Mouse (Mus musculus) layer of hippocampus, adult 9-11 months (tissue): ENCODE measurements around the gene Mgat5.

Experiments
- DNase-seq: peaks from one replicate; pipeline ENCODE4 v3.0.0; 2022

Gene Mgat5

DNA sequence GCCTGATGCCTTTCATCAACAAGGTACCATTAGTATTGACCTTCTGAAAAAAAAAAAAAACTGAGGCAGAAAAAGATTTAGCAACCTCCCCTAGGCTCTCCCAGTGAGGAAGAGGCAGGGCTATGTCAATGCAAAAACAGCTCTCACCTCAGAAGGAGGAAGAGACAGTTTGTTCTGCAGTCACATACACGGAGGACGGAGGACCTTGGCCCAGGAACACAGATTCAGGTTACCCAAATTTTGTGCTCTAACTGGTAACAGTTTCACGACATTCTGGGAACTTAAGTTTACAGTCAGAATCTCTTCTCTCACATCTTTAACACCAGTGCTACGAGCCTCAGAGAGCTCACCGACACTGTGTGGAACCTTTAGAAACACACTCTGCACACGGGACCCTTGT is 307.9 kb downstream of the Mgat5 start:
- DNase-seq, result no peak

GRCm38 (mm10) chr1:127513140-127513539 is 308.3 kb downstream of the Mgat5 start:
- no peak for DNase-seq

GRCm38 (mm10) chr1:127513664-127514063 is 308.8 kb downstream of the Mgat5 start:
- DNase-seq, result no peak

- no peak for DNase-seq
Measured at GRCm38 (mm10) chr1:127514479-127514878, 309.7 kb downstream of the Mgat5 start.

DNA sequence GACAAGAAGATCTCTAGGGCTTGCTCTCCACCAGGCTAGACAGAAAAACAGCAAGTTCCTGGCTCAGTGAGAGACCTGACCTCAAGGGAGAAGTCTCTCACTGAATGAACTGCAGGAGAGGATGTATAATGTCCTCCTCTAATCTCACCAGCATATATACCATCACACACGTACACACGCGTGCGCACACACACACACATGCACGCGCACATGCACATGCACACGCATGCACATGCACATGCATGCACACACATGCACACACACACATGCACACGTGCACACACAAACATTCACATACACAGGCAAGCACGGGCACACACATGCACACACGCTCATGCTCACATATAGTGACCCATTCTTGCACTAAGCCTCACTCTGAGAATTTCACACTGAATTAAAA is 310.1 kb downstream of the Mgat5 start:
- DNase-seq, result no peak

- no peak for DNase-seq
Measured at GRCm38 (mm10) chr1:127523364-127523763, 318.5 kb downstream of the Mgat5 start.

DNA sequence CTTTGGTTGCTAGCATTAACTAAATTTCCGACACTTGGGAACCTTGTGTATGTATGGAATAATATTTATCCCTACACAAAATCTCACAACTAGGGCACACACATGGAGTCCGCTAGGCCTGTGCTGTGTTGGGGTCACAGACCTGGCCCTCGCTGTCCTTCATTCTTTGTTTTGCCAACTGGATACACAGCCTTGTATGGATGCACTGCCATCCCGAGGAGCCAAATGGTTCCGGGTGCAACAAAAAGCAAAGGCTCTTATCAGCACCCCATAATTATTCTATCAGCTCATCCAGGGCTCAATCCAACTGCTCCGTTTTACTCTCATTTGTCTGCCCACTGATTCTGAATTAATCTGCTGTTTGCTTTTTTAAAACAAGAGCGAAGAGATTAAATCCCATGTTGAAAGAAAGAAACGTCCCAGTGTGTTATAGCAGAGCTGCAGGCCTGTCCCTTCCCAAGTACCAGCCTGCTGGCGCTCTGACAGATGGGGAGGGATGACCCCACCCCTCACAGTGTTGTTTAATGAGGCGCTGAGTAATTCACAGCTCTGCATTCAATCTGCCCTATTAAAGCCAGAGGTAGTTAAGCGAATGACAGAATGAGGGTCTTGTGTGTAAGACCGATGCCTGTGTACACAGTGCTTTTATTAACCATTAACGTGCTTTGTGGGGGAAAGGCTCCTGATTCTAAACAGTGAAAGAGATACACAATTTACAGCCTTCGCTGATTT is 326.2 kb downstream of the Mgat5 start:
- DNase-seq, result peak; percentile 31

DNA sequence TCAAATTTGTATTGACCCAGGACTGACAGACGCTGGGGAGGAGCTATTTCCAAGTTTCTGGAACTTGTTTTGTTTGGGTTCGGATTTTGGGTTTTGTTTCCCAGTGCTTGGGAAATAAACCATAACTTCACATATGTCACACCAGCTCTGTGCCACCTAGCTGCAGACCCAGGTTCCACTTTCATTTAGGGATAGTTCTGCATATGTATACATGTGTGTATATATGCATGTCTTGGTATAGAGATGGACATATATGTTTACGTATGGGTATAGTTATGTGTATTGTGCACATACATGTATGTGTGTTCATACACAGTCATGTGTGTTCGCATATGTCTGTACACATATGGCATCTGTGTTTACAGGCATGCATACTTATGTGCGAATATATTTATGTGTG is 326.9 kb downstream of the Mgat5 start:
- no peak for DNase-seq

DNA sequence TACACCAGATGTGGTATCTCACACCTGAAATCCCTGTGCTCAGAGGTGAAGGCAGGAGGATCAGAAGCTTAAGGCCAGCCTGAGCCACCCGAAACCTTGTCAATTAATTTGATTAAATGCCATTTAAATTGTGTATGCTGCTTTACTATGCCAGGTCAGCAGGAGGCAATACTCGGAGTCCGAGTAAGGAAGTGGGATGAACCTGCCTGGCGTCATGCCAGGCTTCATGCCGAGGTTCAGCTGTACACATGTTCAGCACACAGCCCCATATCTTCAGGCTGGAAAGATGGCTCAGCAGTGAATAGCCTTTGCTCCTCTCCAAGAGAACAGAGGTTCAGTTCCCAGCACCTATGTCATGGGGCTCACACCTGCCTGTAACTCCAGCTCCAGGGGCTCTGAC is 331.6 kb downstream of the Mgat5 start:
- DNase-seq, result no peak

DNA sequence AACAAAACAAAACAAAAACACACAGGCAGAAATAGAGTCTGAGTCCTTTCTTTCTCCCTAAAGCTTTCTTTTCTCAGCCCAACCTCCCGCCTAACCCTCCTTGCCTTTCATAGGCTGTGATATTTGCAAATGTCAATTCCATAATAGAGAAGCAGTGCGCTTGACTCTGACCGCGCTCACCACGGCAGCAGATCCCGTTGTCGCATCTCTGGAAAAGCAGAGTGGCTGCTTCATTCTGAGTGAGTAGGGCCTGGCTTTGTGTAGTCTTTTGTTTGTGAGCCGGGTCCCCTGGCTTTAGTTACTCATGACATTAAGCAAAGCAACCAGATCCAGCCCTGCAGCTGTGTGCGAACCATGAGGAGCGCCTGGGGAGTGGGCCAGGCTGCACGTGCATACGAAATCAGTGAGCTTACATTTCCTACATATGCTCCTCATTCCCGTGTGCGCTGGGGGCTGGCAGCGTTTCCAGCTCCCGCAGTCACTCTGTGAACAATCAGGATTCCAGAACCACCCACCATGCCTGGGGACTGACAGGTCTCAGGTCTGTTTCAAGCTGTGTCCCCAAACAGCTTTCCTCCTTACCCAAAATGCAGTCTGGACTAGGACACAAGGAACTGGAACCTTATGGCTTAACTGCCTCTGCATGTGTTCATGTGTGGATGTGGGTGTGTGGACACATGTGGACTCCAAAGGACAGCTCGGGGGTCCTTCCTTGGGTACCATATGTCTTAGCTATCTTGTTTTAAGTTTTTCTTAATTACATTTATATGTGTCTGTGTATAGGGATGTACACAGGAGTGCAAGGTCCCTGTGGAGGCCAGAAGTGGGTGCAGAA is 332.6 kb downstream of the Mgat5 start:
- DNase-seq, result peak; percentile 22
